Mouse (Mus musculus): ENCODE results near the gene Trdmt1.

Trdmt1 gene

DNA sequence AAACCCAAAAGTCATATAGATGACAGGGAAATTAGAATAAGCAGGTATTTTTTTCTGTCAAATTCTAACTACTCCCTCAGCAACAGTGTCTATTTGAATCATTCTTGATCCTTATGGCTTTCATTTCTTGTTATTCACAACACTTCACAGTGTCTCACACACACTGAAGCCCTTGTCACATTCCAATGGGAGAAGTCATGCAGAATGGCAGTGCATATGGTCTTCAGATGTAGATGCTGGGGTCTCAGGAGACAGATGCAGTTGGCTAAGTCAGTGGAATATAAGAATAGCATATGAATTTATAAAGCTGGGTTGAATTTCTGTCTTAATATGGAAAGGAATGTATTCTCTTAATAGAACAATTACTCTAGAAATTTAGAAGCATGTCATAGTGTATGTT lies 11.8 kb upstream of the Trdmt1 start:
- DNase-seq: no peak

GRCm38 (mm10) chr2:13553966-13554365 lies 9.5 kb upstream of the Trdmt1 start:
- no peak for DNase-seq

DNA sequence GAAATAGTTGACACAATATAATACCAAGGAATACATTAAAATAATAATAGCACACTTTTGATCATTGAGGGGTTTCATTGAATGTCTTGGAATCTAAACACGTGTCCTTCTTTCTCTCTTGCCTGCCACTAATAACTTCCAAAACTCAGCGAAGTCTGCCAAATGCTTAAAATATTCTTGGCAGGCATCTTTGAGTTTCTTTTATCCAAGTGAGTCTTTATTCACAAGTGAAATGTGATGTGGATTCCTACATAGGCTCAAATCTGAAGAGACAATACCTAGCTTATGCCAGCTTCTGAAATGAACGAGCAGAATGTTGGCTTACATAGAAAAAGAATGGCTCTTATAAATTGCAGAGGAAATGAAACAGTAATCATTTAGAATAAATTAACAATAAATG lies 4.3 kb upstream of the Trdmt1 start:
- no peak for DNase-seq

DNA sequence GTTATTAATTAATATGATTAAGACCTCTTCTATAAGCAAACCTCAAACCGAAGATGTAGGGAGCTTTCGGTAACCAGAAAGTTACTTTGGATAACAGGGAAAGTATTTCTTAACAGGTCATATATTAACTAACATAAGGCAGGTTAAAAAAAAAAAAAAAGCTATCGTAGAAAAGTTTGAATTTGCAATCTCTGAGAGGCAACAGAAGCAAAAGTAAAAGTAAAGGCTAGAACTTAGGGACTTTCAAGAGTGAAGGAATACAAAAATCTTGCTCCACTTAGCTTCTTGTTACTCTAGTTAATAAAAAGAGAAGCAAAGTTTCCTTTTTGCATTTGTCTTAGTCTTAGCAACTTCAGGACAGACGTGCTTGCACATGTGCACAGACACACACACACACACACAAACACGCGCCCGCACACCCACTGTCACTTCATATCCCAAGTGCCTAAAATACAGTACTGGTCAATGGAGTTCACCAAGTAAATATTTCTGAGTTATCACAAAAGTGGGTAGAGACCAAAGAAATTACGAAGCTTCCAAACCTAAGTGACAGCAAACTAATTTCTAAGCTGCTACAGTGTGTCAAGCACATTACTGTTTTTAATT lies 846 bp downstream of the Trdmt1 start:
- DNase-seq: no peak

- no peak for DNase-seq
Observed at GRCm38 (mm10) chr2:13539860-13540259, 4.6 kb downstream of the Trdmt1 start.

- no peak for DNase-seq
Observed at GRCm38 (mm10) chr2:13538704-13539377, 5.6 kb downstream of the Trdmt1 start.

- DNase-seq: no peak
Observed at GRCm38 (mm10) chr2:13538258-13538657, 6.2 kb downstream of the Trdmt1 start.

- DNase-seq: peak; percentile 46
Observed at GRCm38 (mm10) chr2:13537733-13538132, 6.7 kb downstream of the Trdmt1 start.

GRCm38 (mm10) chr2:13536747-13537146 lies 7.7 kb downstream of the Trdmt1 start:
- DNase-seq: no peak

DNA sequence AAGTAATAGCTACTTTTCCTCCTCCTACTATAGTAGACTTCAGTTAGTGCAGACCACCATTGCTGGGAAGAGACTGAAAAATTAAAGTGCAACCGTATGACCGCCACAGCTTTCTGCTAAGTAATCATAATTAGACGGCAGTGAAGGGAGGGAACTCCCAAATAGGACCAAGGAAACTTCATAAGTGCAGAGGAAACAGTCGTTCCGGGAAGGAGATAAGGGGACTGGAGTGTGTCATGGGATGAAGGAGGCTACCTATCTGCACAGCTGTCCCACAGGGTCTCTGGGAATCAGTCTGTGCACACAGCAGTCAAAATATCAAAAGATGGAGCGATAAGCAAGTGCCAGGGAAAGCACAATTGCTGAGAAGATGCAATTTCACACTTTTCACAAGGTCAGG lies 13.8 kb downstream of the Trdmt1 start:
- DNase-seq: no peak

- no peak for DNase-seq
Observed at GRCm38 (mm10) chr2:13529253-13529933, 15.1 kb downstream of the Trdmt1 start.

DNA sequence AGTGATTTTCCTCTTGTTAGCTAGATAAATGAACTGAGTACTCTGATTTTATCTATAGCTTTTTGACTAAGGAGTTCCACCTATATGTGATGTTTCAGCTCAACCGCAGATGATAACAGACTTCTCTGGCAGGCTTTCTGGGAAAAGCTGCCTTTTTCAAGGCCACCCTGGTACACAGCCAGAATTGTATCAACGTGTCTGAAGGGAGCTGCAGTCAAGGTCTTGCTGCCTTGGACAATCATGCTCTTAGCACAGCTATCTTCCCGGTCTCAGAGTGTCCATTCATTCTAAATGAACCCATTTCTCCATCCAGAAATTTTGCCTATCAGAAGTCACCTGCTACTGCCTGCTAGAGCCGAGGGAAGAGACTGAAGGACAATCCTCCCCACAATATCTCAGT lies 16.9 kb downstream of the Trdmt1 start:
- DNase-seq: peak; percentile 43

- DNase-seq: no peak
Observed at GRCm38 (mm10) chr2:13527125-13527524, 17.3 kb downstream of the Trdmt1 start.

- no peak for DNase-seq
Observed at GRCm38 (mm10) chr2:13526205-13526604, 18.3 kb downstream of the Trdmt1 start.

GRCm38 (mm10) chr2:13523540-13524456 lies 20.7 kb downstream of the Trdmt1 start:
- DNase-seq: no peak

- DNase-seq: no peak
Observed at GRCm38 (mm10) chr2:13522106-13522505, 22.4 kb downstream of the Trdmt1 start.

DNA sequence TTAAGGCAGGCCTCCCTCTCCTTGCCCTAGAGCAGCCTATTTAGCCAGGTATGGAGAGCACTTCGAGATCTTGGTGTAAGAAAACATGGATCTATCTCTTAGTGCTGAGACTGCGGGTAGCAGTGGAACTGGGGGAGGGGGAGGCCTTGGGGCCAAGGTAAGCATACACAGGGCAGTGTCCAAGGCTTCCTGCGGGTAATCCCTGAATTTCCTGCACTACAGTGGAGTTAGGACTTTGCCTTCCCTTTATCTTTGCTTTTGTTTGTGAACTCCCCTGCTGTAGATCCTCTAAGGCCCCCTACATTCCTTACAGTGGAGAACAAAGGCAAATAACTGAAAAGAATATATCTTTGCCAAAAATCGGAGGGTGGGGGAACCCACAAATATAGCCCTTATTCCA lies 29.5 kb downstream of the Trdmt1 start:
- no peak for DNase-seq

DNA sequence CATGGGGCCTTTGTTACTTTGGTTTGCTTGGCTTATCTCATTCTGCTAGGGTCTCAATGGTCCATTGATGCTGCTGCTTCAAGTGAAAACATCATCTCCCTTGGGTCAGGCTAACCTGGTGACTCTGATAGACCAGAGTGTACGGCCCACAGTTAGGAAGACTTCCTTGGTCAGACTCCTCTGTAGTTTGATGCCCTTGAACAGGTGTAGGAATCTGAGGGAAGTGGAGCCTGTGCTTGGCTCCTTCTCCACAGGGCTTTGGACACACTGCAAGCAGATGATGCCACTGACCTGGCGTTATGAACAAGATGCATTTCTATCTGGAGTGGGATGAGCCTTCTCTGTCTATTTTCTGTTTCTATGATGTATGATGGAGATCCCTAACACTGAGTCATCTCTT lies 41.8 kb downstream of the Trdmt1 start:
- DNase-seq: no peak

DNA sequence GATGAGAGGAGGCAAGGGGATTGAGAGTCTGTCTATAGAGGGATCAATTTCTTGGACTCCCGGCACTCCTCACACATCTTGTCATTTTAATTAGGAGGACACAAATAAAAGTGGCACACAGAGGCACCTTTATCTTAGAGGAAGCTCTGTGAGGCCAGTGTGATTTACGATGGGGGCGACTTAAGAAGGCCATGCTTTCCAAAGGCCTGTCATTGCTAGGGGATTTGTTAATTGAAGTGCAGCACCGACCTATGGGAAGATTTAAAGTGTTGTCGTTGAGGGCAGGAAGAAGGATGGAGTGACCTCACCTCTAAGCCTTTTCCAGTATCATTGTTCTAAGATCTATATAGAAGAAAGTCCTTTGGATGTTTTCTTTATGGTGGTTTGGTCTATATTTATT lies 42.9 kb downstream of the Trdmt1 start:
- no peak for DNase-seq

GRCm38 (mm10) chr2:13500298-13500999 lies 44.0 kb downstream of the Trdmt1 start:
- DNase-seq: no peak

GRCm38 (mm10) chr2:13499196-13499595 lies 45.3 kb downstream of the Trdmt1 start:
- no peak for DNase-seq

DNA sequence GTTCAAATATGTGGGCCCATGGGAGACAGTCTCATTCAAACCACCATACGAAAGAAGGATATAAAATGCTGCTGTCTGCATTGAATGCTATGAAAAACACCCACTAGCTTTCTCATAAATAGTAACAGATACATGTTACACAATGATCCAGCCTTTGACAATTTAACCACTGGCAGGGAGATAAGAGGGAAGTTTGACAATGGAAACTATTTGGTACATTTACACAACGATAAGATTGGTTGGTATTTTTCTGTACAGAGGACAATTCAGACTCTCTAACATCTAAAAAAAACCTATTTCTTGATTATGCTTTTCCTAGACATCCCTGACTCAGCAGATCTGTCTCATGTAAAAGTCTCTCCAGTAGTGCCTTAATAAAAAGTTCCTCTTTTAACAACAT lies 48.4 kb downstream of the Trdmt1 start:
- no peak for DNase-seq

- no peak for DNase-seq
Observed at GRCm38 (mm10) chr2:13492927-13493326, 51.5 kb downstream of the Trdmt1 start.
